Mouse (Mus musculus): ENCODE results near the gene Asap2. TPM values are rescaled to one million over a fixed set of nuclear protein-coding genes. Genes with fewer than 3 reads are reported as not detected.
A peak's percentile ranks its signal among the peaks of the same experiment; 100 is the strongest.

Gene Asap2
- polyA plus RNA-seq, 2 experiments: 9.2 to 20.1 TPM

GRCm38 (mm10) chr12:21285508-21286242, 295.4 kb downstream of the Asap2 start:
- H3K27ac ChIP-seq (replicated peaks; ENCODE audit: low read depth, low read length): peak overlapping the region; percentile 68
- peaks cover 12% of the 10 kb centered on the region for H3K36me3 ChIP-seq (ENCODE audit: control insufficient read depth, insufficient read depth, low read length)
- H3K9ac ChIP-seq (ENCODE audit: low read depth, low read length, severe bottlenecking): peak overlapping the region; percentile 86
- no peaks in the 10 kb centered on the region for H3K27me3 ChIP-seq (ENCODE audit: control insufficient read depth, insufficient read depth, low read length)
- under 1% methylated on average over 46 of the region's 47 CpGs for WGBS
- no peaks in the 10 kb centered on the region for H3K9me3 ChIP-seq (ENCODE audit: control insufficient read depth, low read length)
- peaks cover 4% of the 10 kb centered on the region; the same call in 1 of the 2 replicates for H3K4me1 ChIP-seq (ENCODE audit: control insufficient read depth, insufficient read depth, low read length)
- ATAC-seq (ENCODE audit: low FRiP score, low read depth) (no peak; the same call in 1 of the 2 replicates), DNase-seq (ENCODE audit: low spot score) (no peak)
- 0 out of 2 replicates have a peak, but pooled peaks have one; percentile 30 for TF ChIP-seq POLR2A (IDR thresholded peaks at IDR 0.05; ENCODE audit: borderline replicate concordance, extremely low read depth, insufficient read depth, insufficient read length)
- H3K4me3 ChIP-seq (replicated peaks; ENCODE audit: low read length): peak overlapping the region; percentile 89
- H3K4me2 ChIP-seq (replicated peaks; ENCODE audit: low read depth, low read length, severe bottlenecking): peak overlapping the region; percentile 69

- no peak for TF ChIP-seq POLR2A (IDR thresholded peaks at IDR 0.05; ENCODE audit: borderline replicate concordance, extremely low read depth, insufficient read depth, insufficient read length)
- peak; percentile 99 for DNase-seq (ENCODE audit: low spot score)
- 0% methylated on average over 28 of the region's 28 CpGs for WGBS
These were observed 296.0 kb downstream of the Asap2 start, which contains the start of gene Itgb1bp1 for GRCm38 (mm10) chr12:21286243-21286622. Gene Itgb1bp1, minus strand, starts transcription at chr12:21286284.

GRCm38 (mm10) chr12:21286712-21287650, 296.7 kb downstream of the Asap2 start:
- no peak for DNase-seq (ENCODE audit: low spot score)
- H3K36me3 ChIP-seq (ENCODE audit: control insufficient read depth, insufficient read depth, low read length): peaks cover 25% of the 10 kb centered on the region
- WGBS: 33% methylated on average over 18 of the region's 18 CpGs
- H3K4me1 ChIP-seq (ENCODE audit: control insufficient read depth, insufficient read depth, low read length): peaks cover 4% of the 10 kb centered on the region; the same call in 1 of the 2 replicates
- TF ChIP-seq POLR2A (IDR thresholded peaks at IDR 0.05; ENCODE audit: borderline replicate concordance, extremely low read depth, insufficient read depth, insufficient read length): no peak
- H3K4me2 ChIP-seq (replicated peaks; ENCODE audit: low read depth, low read length, severe bottlenecking): peak overlapping the region; percentile 70
- peak overlapping the region; percentile 86 for H3K9ac ChIP-seq (ENCODE audit: low read depth, low read length, severe bottlenecking)
- H3K27ac ChIP-seq (replicated peaks; ENCODE audit: low read depth, low read length): peak overlapping the region; percentile 89
- H3K27me3 ChIP-seq (ENCODE audit: control insufficient read depth, insufficient read depth, low read length): no peaks in the 10 kb centered on the region
- H3K4me3 ChIP-seq (replicated peaks; ENCODE audit: low read length): peak overlapping the region; percentile 89
- no peak for ATAC-seq (ENCODE audit: low FRiP score, low read depth)
- no peaks in the 10 kb centered on the region for H3K9me3 ChIP-seq (ENCODE audit: control insufficient read depth, low read length)

More at GRCm38 (mm10) chr12:21286243-21286622, 296.0 kb downstream of the Asap2 start, which contains the start of gene Itgb1bp1:
- peak within 1 kb of the TSS; percentile 89 for H3K4me3 ChIP-seq (replicated peaks; ENCODE audit: low read length)
- H3K4me1 ChIP-seq (ENCODE audit: control insufficient read depth, insufficient read depth, low read length): peaks cover 4% of the 10 kb centered on the region; the same call in 1 of the 2 replicates
- H3K27me3 ChIP-seq (ENCODE audit: control insufficient read depth, insufficient read depth, low read length): no peaks in the 10 kb centered on the region
- H3K36me3 ChIP-seq (ENCODE audit: control insufficient read depth, insufficient read depth, low read length): peaks cover 18% of the 10 kb centered on the region
- H3K9ac ChIP-seq (ENCODE audit: low read depth, low read length, severe bottlenecking): peak within 1 kb of the TSS; percentile 86
- no peaks in the 10 kb centered on the region for H3K9me3 ChIP-seq (ENCODE audit: control insufficient read depth, low read length)
- H3K4me2 ChIP-seq (replicated peaks; ENCODE audit: low read depth, low read length, severe bottlenecking): peak within 1 kb of the TSS; percentile 70
- H3K27ac ChIP-seq (replicated peaks; ENCODE audit: low read depth, low read length): peak within 1 kb of the TSS; percentile 89
- ATAC-seq (ENCODE audit: low FRiP score, low read depth): peak; percentile 96

- 87% methylated on average over 3 of the region's 3 CpGs for WGBS
- TF ChIP-seq POLR2A (IDR thresholded peaks at IDR 0.05; ENCODE audit: borderline replicate concordance, extremely low read depth, insufficient read depth, insufficient read length): no peak
- DNase-seq (ENCODE audit: low spot score) (no peak), ATAC-seq (ENCODE audit: low FRiP score, low read depth) (no peak)
- H3K4me2 ChIP-seq (replicated peaks; ENCODE audit: low read depth, low read length, severe bottlenecking): no peak overlapping the region
- H3K9me3 ChIP-seq (ENCODE audit: control insufficient read depth, low read length): no peaks in the 10 kb centered on the region
- H3K9ac ChIP-seq (ENCODE audit: low read depth, low read length, severe bottlenecking): no peak overlapping the region
- no peak overlapping the region for H3K4me3 ChIP-seq (replicated peaks; ENCODE audit: low read length)
- H3K4me1 ChIP-seq (ENCODE audit: control insufficient read depth, insufficient read depth, low read length): peaks cover 4% of the 10 kb centered on the region; the same call in 1 of the 2 replicates
- H3K27ac ChIP-seq (replicated peaks; ENCODE audit: low read depth, low read length): no peak overlapping the region
- H3K36me3 ChIP-seq (ENCODE audit: control insufficient read depth, insufficient read depth, low read length): peaks cover 42% of the 10 kb centered on the region
- H3K27me3 ChIP-seq (ENCODE audit: control insufficient read depth, insufficient read depth, low read length): no peaks in the 10 kb centered on the region
These were observed 298.6 kb downstream of the Asap2 start for GRCm38 (mm10) chr12:21288716-21289395.

Data from limb, embryonic 14.5 days (tissue).